Mouse (Mus musculus) testis, postnatal 14 days (tissue): ENCODE measurements at regions not wholly inside any gene's neighbourhood (a gene's known extent, or its start where the extent isn't known, plus 50 kb on each side); places are given as distances from the start of the nearest gene placed in this dataset.
"Not testable (repeated sequence)": the region's sequence is repeated elsewhere in the genome, so short reads cannot be mapped to it uniquely, and the experiment has no call there.

Experiments used
- DNase-seq: peaks from one replicate; pipeline ENCODE4 v3.0.0; 2021; ENCODE audit warnings: low spot score

- DNase-seq = no peak
Observed at GRCm38 (mm10) chr11:7796373-7796772, 582.6 kb upstream of the Igfbp3 start.

- no peak for DNase-seq
Observed at GRCm38 (mm10) chr11:7794206-7794605, 580.5 kb upstream of the Igfbp3 start.

- no peak for DNase-seq
Observed at GRCm38 (mm10) chr11:7780476-7781112, 566.9 kb upstream of the Igfbp3 start.

GRCm38 (mm10) chr11:7775361-7775760 lies 561.6 kb upstream of the Igfbp3 start:
- DNase-seq = not testable (repeated sequence)

GRCm38 (mm10) chr11:7765303-7765702 lies 551.6 kb upstream of the Igfbp3 start:
- no peak for DNase-seq

- no peak for DNase-seq
Observed at GRCm38 (mm10) chr11:7758862-7759467, 545.2 kb upstream of the Igfbp3 start.
